Mouse (Mus musculus): ENCODE measurements around the gene Angptl2.

- TF ChIP-seq EP300 (optimal IDR thresholded peaks at IDR 0.05), result no peak
- no peak for TF ChIP-seq CTCF (IDR thresholded peaks at IDR 0.05; ENCODE audit: low read depth)
Measured at GRCm38 (mm10) chr2:33187874-33188273, 28.0 kb upstream of the Angptl2 start.
